Mouse (Mus musculus) ZHBTc4 (cell line): ENCODE measurements around the gene Arhgef7.
A peak's percentile ranks its signal among the peaks of the same experiment; 100 is the strongest.

Experiments used
- DNase-seq: peaks from one replicate; pipeline ENCODE4 v3.0.0-alpha.2; 2011; ENCODE audit warnings: low read depth, low spot score

Gene Arhgef7

GRCm38 (mm10) chr8:11833157-11833556, 105.6 kb downstream of the Arhgef7 start:
- DNase-seq, result no peak

GRCm38 (mm10) chr8:11834200-11834599, 106.7 kb downstream of the Arhgef7 start:
- DNase-seq, result no peak

GRCm38 (mm10) chr8:11834691-11835090, 107.2 kb downstream of the Arhgef7 start:
- DNase-seq, result peak; percentile 22

GRCm38 (mm10) chr8:11840174-11840573, 112.7 kb downstream of the Arhgef7 start, which contains the start of gene Tex29:
Gene Tex29, plus strand, starts transcription at chr8:11840474.
- no peak for DNase-seq

DNA sequence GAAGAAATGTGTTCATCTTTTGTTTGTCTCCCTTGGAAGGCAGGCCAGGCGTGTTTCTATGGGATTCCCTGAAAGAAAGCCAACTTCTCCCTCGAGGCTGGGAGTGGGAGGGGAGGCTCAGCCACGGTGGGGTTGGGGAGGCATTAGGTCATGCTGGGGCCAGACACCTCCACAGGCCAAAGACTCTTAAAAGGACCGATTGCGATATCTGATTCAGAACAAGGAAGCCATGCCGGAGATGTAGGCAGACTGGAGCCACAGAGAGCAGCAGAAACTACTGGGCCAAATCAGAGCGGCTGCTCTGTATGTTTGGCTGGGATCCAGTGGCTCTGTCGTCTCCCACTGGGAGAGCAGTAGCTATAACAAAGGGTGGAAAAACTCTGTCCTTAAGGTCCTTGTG, 114.0 kb downstream of the Arhgef7 start:
- no peak for DNase-seq

GRCm38 (mm10) chr8:11842757-11843156, 115.2 kb downstream of the Arhgef7 start:
- DNase-seq, result no peak

DNA sequence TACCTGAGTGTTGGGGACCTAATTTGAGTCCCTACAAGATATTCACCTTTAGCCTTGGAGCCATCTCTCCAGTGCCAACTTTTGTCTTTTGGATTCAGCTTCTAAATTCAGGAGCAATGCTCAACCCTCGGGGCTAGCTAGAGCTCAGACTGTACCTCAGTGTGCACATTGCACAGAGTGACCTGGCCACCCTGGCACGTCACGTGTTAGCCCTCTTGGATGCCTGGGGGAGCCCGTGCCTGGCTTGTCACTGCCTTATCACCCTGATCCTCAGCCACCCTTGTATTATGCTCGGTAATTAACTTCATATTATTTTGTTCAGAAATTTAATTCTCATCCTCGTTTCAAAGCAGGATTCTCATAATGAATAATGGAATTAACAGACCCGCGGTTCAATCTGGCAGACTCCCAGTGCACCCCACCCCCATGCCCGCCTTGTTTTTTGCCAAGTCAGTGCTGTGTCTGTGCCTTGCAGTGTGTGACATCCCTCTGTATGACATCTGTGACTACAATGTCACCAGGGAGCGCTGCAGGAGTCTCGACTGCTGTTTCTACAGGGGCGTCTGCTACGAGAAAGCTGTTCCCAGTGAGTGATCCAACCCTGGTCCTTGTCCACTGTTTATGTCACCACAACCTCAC, 116.3 kb downstream of the Arhgef7 start:
- no peak for DNase-seq

DNA sequence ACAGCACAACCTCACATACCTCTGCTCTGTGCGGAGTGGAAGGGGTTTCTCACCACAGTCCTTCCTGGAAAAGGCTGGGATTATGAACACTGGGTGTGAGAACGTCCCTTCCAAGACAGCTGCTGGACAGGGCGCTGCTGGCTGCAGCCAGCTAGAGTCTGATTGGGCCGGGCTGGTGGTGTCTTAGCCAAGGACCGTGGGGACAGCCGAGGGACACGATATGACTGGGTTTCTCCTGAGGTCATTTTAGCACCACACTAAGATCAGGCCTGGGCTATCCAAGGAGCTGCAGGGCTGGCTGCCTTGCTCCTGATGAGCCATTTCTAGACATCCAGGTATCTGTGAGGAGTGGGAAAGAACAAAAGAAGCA, 116.8 kb downstream of the Arhgef7 start:
- no peak for DNase-seq

DNA sequence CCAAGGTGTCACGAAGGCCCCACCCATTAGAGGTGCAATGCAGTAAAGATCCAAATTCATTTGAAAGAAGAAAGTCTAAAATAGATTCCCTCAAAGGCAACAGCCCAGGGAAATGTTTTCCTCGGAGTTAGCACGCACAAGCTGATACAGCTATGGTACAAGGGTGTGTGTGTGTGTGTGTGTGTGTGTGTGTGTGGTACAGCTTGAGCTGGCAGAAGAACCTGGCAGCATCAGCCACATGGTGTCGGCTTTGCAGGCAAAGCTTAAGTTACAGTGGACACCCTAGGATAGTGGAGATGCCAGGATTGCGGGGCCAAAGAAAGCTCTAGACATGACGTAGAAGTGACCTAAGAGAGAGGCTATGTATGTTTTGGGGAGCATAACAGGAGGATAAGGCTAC, 119.3 kb downstream of the Arhgef7 start:
- no peak for DNase-seq

- no peak for DNase-seq
These were observed 140.3 kb downstream of the Arhgef7 start for GRCm38 (mm10) chr8:11867832-11868231.

GRCm38 (mm10) chr8:11874227-11874626, 146.7 kb downstream of the Arhgef7 start:
- DNase-seq, result peak; percentile 62

- DNase-seq, result no peak
These were observed 157.1 kb downstream of the Arhgef7 start for GRCm38 (mm10) chr8:11884646-11885045.
